Mouse (Mus musculus): ENCODE data around the gene Rbbp5. TPM values are rescaled to one million over a fixed set of nuclear protein-coding genes. Genes with fewer than 3 reads are reported as not detected.
A peak's percentile ranks its signal among the peaks of the same experiment; 100 is the strongest.

Gene Rbbp5
- total RNA-seq, 2 experiments from 2014 or later: 20.4 to 24.9 TPM

GRCm38 (mm10) chr1:132536416-132536815, 59.3 kb downstream of the Rbbp5 start:
- intact Hi-C loops (cut with DNase I): no loop called here
- DNase-seq: no peak

- DNase-seq: no peak
- intact Hi-C loops (cut with DNase I): no loop called here
Observed at GRCm38 (mm10) chr1:132537736-132538135, 60.6 kb downstream of the Rbbp5 start.

GRCm38 (mm10) chr1:132540701-132541100, 63.5 kb downstream of the Rbbp5 start:
- no peak for DNase-seq
- intact Hi-C loops (cut with DNase I): no loop called here

GRCm38 (mm10) chr1:132541171-132541823, 64.1 kb downstream of the Rbbp5 start:
- peak; percentile 15 to 24 for DNase-seq
- intact Hi-C loops (cut with DNase I): no loop called here

GRCm38 (mm10) chr1:132541824-132542599, 64.8 kb downstream of the Rbbp5 start:
- no peak for DNase-seq
- intact Hi-C loops (cut with DNase I): no loop called here

- no peak for DNase-seq
- intact Hi-C loops (cut with DNase I): no loop called here
Observed at GRCm38 (mm10) chr1:132542762-132543306, 65.7 kb downstream of the Rbbp5 start, which contains the start of gene Cntn2. TSS of gene Cntn2 (minus strand) at chr1:132543256.

- intact Hi-C loops (cut with DNase I): no loop called here
- peak; percentile 30 to 62 for DNase-seq
Observed at GRCm38 (mm10) chr1:132543789-132544188, 66.6 kb downstream of the Rbbp5 start.

Other genes starting within 250 kb of the Rbbp5 start
- not detected for gene Gm10188, start 247.6 kb upstream of the Rbbp5 start, total RNA-seq (2021)
- 10 to 100 TPM; 17.7 to 27.5 TPM for gene Klhdc8a, start 178.7 kb upstream of the Rbbp5 start, total RNA-seq (2021)
- gene Nuak2, start 161.2 kb upstream of the Rbbp5 start, total RNA-seq (2021): 1 to 10 TPM; 3.5 to 4.7 TPM
- 10 to 100 TPM; 14.7 to 16.4 TPM for gene Tmcc2, start 86.1 kb upstream of the Rbbp5 start, total RNA-seq (2021)
- gene Dstyk, start 59.8 kb upstream of the Rbbp5 start, total RNA-seq (2021): 10 to 100 TPM; 19.7 to 24.7 TPM
- 1 to 10 TPM; 1.5 to 1.6 TPM for gene Tmem81, start 28.9 kb downstream of the Rbbp5 start, total RNA-seq (2021)
- gene Cntn2, start 65.9 kb downstream of the Rbbp5 start, total RNA-seq (2021): 1 to 10 TPM; 2.6 to 3.3 TPM